Mouse (Mus musculus) midbrain, embryonic 10.5 days (tissue): ENCODE measurements at regions not wholly inside any gene's neighbourhood (a gene's known extent, or its start where the extent isn't known, plus 50 kb on each side); places are given as distances from the start of the nearest gene placed in this dataset.
A peak's percentile ranks its signal among the peaks of the same experiment; 100 is the strongest.

ENCODE experiments used
- DNase-seq: peaks from one replicate; pipeline ENCODE4 v3.0.0-alpha.2; 2017; ENCODE audit warnings: low spot score
- H3K27ac ChIP-seq: fragments of 300-500 bp; sonication (generic); replicated peaks from 2 replicates; pipeline ENCODE4 v1.5.1; 2016; ENCODE audit warnings: mild to moderate bottlenecking
- H3K27me3 ChIP-seq: fragments of 300-500 bp; sonication (generic); 2 replicates; pipeline ENCODE4 v1.6.1; 2016; ENCODE audit warnings: low read depth, mild to moderate bottlenecking; ENCODE audit not compliant: poor library complexity, severe bottlenecking
- H3K36me3 ChIP-seq: fragments of 300-500 bp; sonication (generic); 2 replicates; pipeline ENCODE4 v1.6.1; 2016; ENCODE audit warnings: mild to moderate bottlenecking, moderate library complexity
- H3K4me1 ChIP-seq: fragments of 300-500 bp; sonication (generic); 2 replicates; pipeline ENCODE4 v1.6.1; 2016
- H3K4me3 ChIP-seq: fragments of 300-500 bp; sonication (generic); 2 replicates; pipeline ENCODE4 v1.5.1; 2016; ENCODE audit warnings: mild to moderate bottlenecking, moderate library complexity
- H3K9me3 ChIP-seq: fragments of 300-500 bp; sonication (generic); replicated peaks from 2 replicates; pipeline ENCODE4 v1.6.1; 2016; ENCODE audit warnings: mild to moderate bottlenecking
- WGBS: fragments of 180-500 bp; shearing (Covaris S2); methylation state at CpG from one replicate; pipeline ENCODE4 v1.1.7; 2016; 5-methylcytosine and 5-hydroxymethylcytosine counted together

GRCm38 (mm10) chr1:122357015-122357414, 789.2 kb upstream of the Ddx18 start:
- 95% methylated on average over 16 of the region's 16 CpGs for WGBS
- H3K36me3 ChIP-seq = no peaks in the 10 kb centered on the region

GRCm38 (mm10) chr1:122351530-122351929, 783.7 kb upstream of the Ddx18 start:
- no peak for DNase-seq
- Histone ChIP-seq H3K4me3 (no peak overlapping the region), H3K27ac (no peak overlapping the region), H3K36me3 (no peaks in the 10 kb centered on the region), H3K4me1 (no peaks in the 10 kb centered on the region), H3K9me3 (no peaks in the 10 kb centered on the region), H3K27me3 (no peaks in the 10 kb centered on the region)

More at GRCm38 (mm10) chr1:122357015-122357414, 789.2 kb upstream of the Ddx18 start:
- Histone ChIP-seq H3K27me3 (no peaks in the 10 kb centered on the region), H3K27ac (no peak overlapping the region), H3K9me3 (peaks cover 3% of the 10 kb centered on the region), H3K4me3 (no peak overlapping the region), H3K4me1 (no peaks in the 10 kb centered on the region)
- DNase-seq = peak; percentile 100

- 93% methylated on average over 6 of the region's 6 CpGs for WGBS
- no peak for DNase-seq
- no peaks in the 10 kb centered on the region for H3K9me3 ChIP-seq
- no peaks in the 10 kb centered on the region for H3K4me1 ChIP-seq
- no peaks in the 10 kb centered on the region for H3K36me3 ChIP-seq
- H3K4me3 ChIP-seq = no peak overlapping the region
- H3K27me3 ChIP-seq = no peaks in the 10 kb centered on the region
- H3K27ac ChIP-seq = no peak overlapping the region
These were observed 765.5 kb upstream of the Ddx18 start for GRCm38 (mm10) chr1:122333267-122333666.

- no peak overlapping the region for H3K4me3 ChIP-seq
- no peaks in the 10 kb centered on the region for H3K36me3 ChIP-seq
- no peaks in the 10 kb centered on the region for H3K9me3 ChIP-seq
- 46% methylated on average over 1 of the region's 1 CpGs for WGBS
- no peak for DNase-seq
- no peak overlapping the region for H3K27ac ChIP-seq
- H3K27me3 ChIP-seq = no peaks in the 10 kb centered on the region
- H3K4me1 ChIP-seq = no peaks in the 10 kb centered on the region
These were observed 760.5 kb upstream of the Ddx18 start for GRCm38 (mm10) chr1:122328276-122328675.
